Mouse (Mus musculus) lung, adult 2 months (tissue): ENCODE results near the gene Cox17. TPM values are rescaled to one million over a fixed set of nuclear protein-coding genes. Genes with fewer than 3 reads are reported as not detected.

Experiments
- DNase-seq: peaks from one replicate; pipeline ENCODE4 v3.0.0; 2022
- H3K4me1 ChIP-seq: fragments of 200-500 bp; 2 replicates; pipeline ENCODE4 v1.6.1; 2011; ENCODE audit warnings: low read length; ENCODE audit not compliant: control insufficient read depth, insufficient read depth
- H3K4me3 ChIP-seq: fragments of 200-500 bp; replicated peaks from 2 replicates; pipeline ENCODE3; 2011; ENCODE audit warnings: low read depth, mild to moderate bottlenecking, control low read depth, low read length; ENCODE audit errors: extremely low read depth
- CTCF ChIP-seq: fragments of 200-500 bp; IDR thresholded peaks from 2 replicates; pipeline ENCODE4 v1.5.1; 2011; ENCODE audit warnings: mild to moderate bottlenecking, low read length, control low read depth; ENCODE audit not compliant: insufficient read depth
- POLR2A ChIP-seq: fragments of 200-500 bp; IDR thresholded peaks from 2 replicates; pipeline ENCODE4 v1.6.1; 2011; ENCODE audit warnings: low read depth, mild to moderate bottlenecking, control low read depth, low read length, borderline replicate concordance; ENCODE audit errors: extremely low read depth
- WGBS: fragments of 180-500 bp; shearing (Covaris S2); methylation state at CpG from one replicate; pipeline ENCODE4 v1.1.7; 2018; 5-methylcytosine and 5-hydroxymethylcytosine counted together
- polyA plus RNA-seq: library from polyadenylated mRNA; depleted of rRNA; stranded (reverse); fragments of >200 nt; gene quantifications from 2 replicates; pipeline ENCODE4 v1.2.3, GENCODE M21; 2012

Cox17 gene
- polyA plus RNA-seq, 1 experiment: 64.6 TPM

GRCm38 (mm10) chr16:38369431-38369830 is 22.6 kb downstream of the Cox17 start:
- no peak for TF ChIP-seq CTCF
- no peak for TF ChIP-seq POLR2A
- 88% methylated on average over 8 of the region's 8 CpGs for WGBS
- DNase-seq: no peak
- Histone ChIP-seq H3K4me1 (no peaks in the 10 kb centered on the region), H3K4me3 (no peak overlapping the region)

GRCm38 (mm10) chr16:38369992-38370484 is 23.2 kb downstream of the Cox17 start:
- Histone ChIP-seq H3K4me3 (no peak overlapping the region), H3K4me1 (no peaks in the 10 kb centered on the region)
- no peak for DNase-seq
- 75% methylated on average over 4 of the region's 4 CpGs for WGBS
- TF ChIP-seq POLR2A: no peak
- TF ChIP-seq CTCF: no peak

- Histone ChIP-seq H3K4me3 (no peak overlapping the region), H3K4me1 (no peaks in the 10 kb centered on the region)
- no peak for TF ChIP-seq POLR2A
- TF ChIP-seq CTCF: no peak
- no peak for DNase-seq
- WGBS: 63% methylated on average over 8 of the region's 8 CpGs
Observed at GRCm38 (mm10) chr16:38370633-38371374, 24.0 kb downstream of the Cox17 start.

- H3K4me1 ChIP-seq: no peaks in the 10 kb centered on the region
Observed at GRCm38 (mm10) chr16:38371705-38372296, 25.0 kb downstream of the Cox17 start.

GRCm38 (mm10) chr16:38372876-38373275 is 26.1 kb downstream of the Cox17 start:
- no peak for DNase-seq
- WGBS: 92% methylated on average over 4 of the region's 4 CpGs
- no peak for TF ChIP-seq POLR2A
- no peak for TF ChIP-seq CTCF

More at GRCm38 (mm10) chr16:38371705-38372296, 25.0 kb downstream of the Cox17 start:
- 88% methylated on average over 15 of the region's 15 CpGs for WGBS
- no peak overlapping the region for H3K4me3 ChIP-seq
- no peak for DNase-seq
- TF ChIP-seq CTCF: no peak
- TF ChIP-seq POLR2A: no peak

GRCm38 (mm10) chr16:38373439-38373838 is 26.6 kb downstream of the Cox17 start:
- no peaks in the 10 kb centered on the region for H3K4me1 ChIP-seq
- no peak overlapping the region for H3K4me3 ChIP-seq
- TF ChIP-seq POLR2A (no peak), CTCF (no peak)
- 84% methylated on average over 10 of the region's 10 CpGs for WGBS
- DNase-seq: no peak

More at GRCm38 (mm10) chr16:38372876-38373275, 26.1 kb downstream of the Cox17 start:
- no peak overlapping the region for H3K4me3 ChIP-seq
- no peaks in the 10 kb centered on the region for H3K4me1 ChIP-seq

GRCm38 (mm10) chr16:38373941-38374340 is 27.1 kb downstream of the Cox17 start:
- 84% methylated on average over 16 of the region's 16 CpGs for WGBS
- TF ChIP-seq POLR2A (no peak), CTCF (no peak)
- no peak overlapping the region for H3K4me3 ChIP-seq
- DNase-seq: no peak
- H3K4me1 ChIP-seq: no peaks in the 10 kb centered on the region

GRCm38 (mm10) chr16:38374379-38375140 is 27.8 kb downstream of the Cox17 start:
- no peaks in the 10 kb centered on the region for H3K4me1 ChIP-seq
- no peak for DNase-seq
- WGBS: 76% methylated on average over 10 of the region's 10 CpGs
- no peak for TF ChIP-seq POLR2A
- H3K4me3 ChIP-seq: no peak overlapping the region

- WGBS: 73% methylated on average over 7 of the region's 7 CpGs
- DNase-seq: no peak
- TF ChIP-seq POLR2A (no peak), CTCF (no peak)
- H3K4me1 ChIP-seq: no peaks in the 10 kb centered on the region
- no peak overlapping the region for H3K4me3 ChIP-seq
Observed at GRCm38 (mm10) chr16:38375182-38375581, 28.4 kb downstream of the Cox17 start.
